ENCODE assay signal across 8 mouse cellular contexts in the genomic region with DNA sequence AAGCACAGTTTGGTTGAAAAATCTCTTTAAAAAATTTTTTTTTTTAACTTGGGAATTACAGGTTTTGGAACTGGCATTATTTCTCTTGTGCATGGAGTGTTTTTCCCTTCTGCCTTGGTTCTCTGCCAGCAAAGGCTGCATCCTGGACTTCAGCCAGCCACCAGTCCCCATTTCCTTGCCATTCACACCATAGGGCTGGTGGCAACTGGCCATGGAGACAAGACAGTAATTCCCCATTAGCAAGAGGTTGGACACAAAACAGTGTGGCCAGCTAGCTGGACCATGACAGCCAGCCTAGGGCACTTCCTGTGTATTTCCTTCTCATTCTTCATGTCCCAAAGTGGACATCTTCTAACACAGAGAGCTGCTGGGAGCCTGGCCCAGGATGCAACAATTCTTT. TPM values are rescaled to one million over a fixed set of nuclear protein-coding genes. Genes with fewer than 3 reads are reported as not detected.
DNase-seq lines count a peak whose midpoint lies in the region; ATAC-seq and TF ChIP-seq lines count a peak whose summit lies in the region.

No protein-coding gene starts in this region.

- no peak for TF ChIP-seq CTCF in liver, adult 2 months (IDR thresholded peaks at IDR 0.05; ENCODE audit: low read depth, low read length)

- H3K36me3 ChIP-seq in liver, adult 2 months (ENCODE audit: control insufficient read depth, insufficient read depth, low read length), result no peaks in the 10 kb centered on the region
- H3K36me3 ChIP-seq in liver, embryonic 11.5 days (ENCODE audit: control insufficient read depth, insufficient read depth, low read length), result no peaks in the 10 kb centered on the region
- H3K36me3 ChIP-seq in midbrain, embryonic 10.5 days, result peaks cover 4% of the 10 kb centered on the region; the same call in 1 of the 2 replicates
- no peaks in the 10 kb centered on the region for H3K36me3 ChIP-seq in intestine, embryonic 15.5 days

- no peaks in the 10 kb centered on the region for H3K79me2 ChIP-seq in liver, adult 2 months (ENCODE audit: control insufficient read depth, insufficient read depth, low read length)

- H3K9me3 ChIP-seq in liver, embryonic 11.5 days (ENCODE audit: control insufficient read depth, low read length), result no peaks in the 10 kb centered on the region
- no peaks in the 10 kb centered on the region for H3K9me3 ChIP-seq in midbrain, embryonic 10.5 days (replicated peaks)
- H3K9me3 ChIP-seq in intestine, embryonic 15.5 days, result no peaks in the 10 kb centered on the region

- no peaks in the 10 kb centered on the region for H3K27me3 ChIP-seq in liver, adult 2 months (ENCODE audit: control insufficient read depth, insufficient read depth, low read length)
- no peaks in the 10 kb centered on the region for H3K27me3 ChIP-seq in liver, embryonic 11.5 days (replicated peaks; ENCODE audit: control insufficient read depth, insufficient read depth, low read length)
- no peaks in the 10 kb centered on the region for H3K27me3 ChIP-seq in midbrain, embryonic 10.5 days (ENCODE audit: low read depth, poor library complexity, severe bottlenecking)
- H3K27me3 ChIP-seq in intestine, embryonic 15.5 days (replicated peaks), result no peaks in the 10 kb centered on the region

- H3K9ac ChIP-seq in liver, adult 2 months (ENCODE audit: low read depth, low read length), result no peak overlapping the region
- H3K9ac ChIP-seq in liver, embryonic 11.5 days (ENCODE audit: low read depth, low read length), result no peak overlapping the region
- no peak overlapping the region for H3K9ac ChIP-seq in intestine, embryonic 15.5 days

- no peak for ATAC-seq in liver, embryonic 11.5 days (replicated peaks; ENCODE audit: low FRiP score)
- ATAC-seq in intestine, embryonic 15.5 days, result no peak

- peak; percentile 28 for DNase-seq in liver, adult 2 months (ENCODE audit: extremely low read depth, low read depth, low spot score)
- no peak for DNase-seq in liver, embryonic 11.5 days (ENCODE audit: low spot score)
- peak; percentile 93 for DNase-seq in cerebellum, adult 11 months
- DNase-seq in frontal cortex, postnatal 36 days (ENCODE audit: low spot score in 2 of 2), result peak; percentile 58 to 59
- peak; percentile 24 to 76 for DNase-seq in layer of hippocampus, adult 8-10 months (ENCODE audit: low spot score in 2 of 2)
- no peak for DNase-seq in midbrain, embryonic 10.5 days (ENCODE audit: low spot score)
- DNase-seq in natural killer cell, adult 2 months (ENCODE audit: low spot score in 2 of 2), result no peak

- H3K4me3 ChIP-seq in liver, adult 2 months (ENCODE audit: insufficient read depth, low read depth, low read length), result no peak overlapping the region
- no peak overlapping the region for H3K4me3 ChIP-seq in liver, embryonic 11.5 days (ENCODE audit: low read depth, low read length)
- H3K4me3 ChIP-seq in midbrain, embryonic 10.5 days, result no peak overlapping the region
- no peak overlapping the region for H3K4me3 ChIP-seq in intestine, embryonic 15.5 days (replicated peaks)

- no peak overlapping the region for H3K27ac ChIP-seq in liver, adult 2 months (replicated peaks; ENCODE audit: insufficient read depth, low read depth, low read length)
- H3K27ac ChIP-seq in liver, embryonic 11.5 days (ENCODE audit: low read depth, low read length), result no peak overlapping the region
- H3K27ac ChIP-seq in midbrain, embryonic 10.5 days (replicated peaks), result peak overlapping the region; percentile 70; the same call in 1 of the 2 replicates
- no peak overlapping the region for H3K27ac ChIP-seq in intestine, embryonic 15.5 days

- no peak overlapping the region for H3K4me2 ChIP-seq in liver, embryonic 11.5 days
- no peak overlapping the region for H3K4me2 ChIP-seq in intestine, embryonic 15.5 days (replicated peaks)

- peaks cover 9% of the 10 kb centered on the region for H3K4me1 ChIP-seq in liver, adult 2 months (ENCODE audit: control insufficient read depth, insufficient read depth, low read length)
- peaks cover 4% of the 10 kb centered on the region; the same call in 1 of the 2 replicates for H3K4me1 ChIP-seq in liver, embryonic 11.5 days (replicated peaks; ENCODE audit: control insufficient read depth, insufficient read depth, low read length)
- H3K4me1 ChIP-seq in midbrain, embryonic 10.5 days, result peaks cover 62% of the 10 kb centered on the region
- H3K4me1 ChIP-seq in intestine, embryonic 15.5 days (replicated peaks), result peaks cover 5% of the 10 kb centered on the region; the same call in 1 of the 2 replicates

- TF ChIP-seq POLR2A in liver, adult 2 months (IDR thresholded peaks at IDR 0.05; ENCODE audit: extremely low read depth, insufficient read depth, low read length), result no peak

RNA-seq across cellular contexts. Expression of a gene that starts 53.4 kb away (rescaled TPM):
- 3.6 and 4.2 TPM in 2 replicates for total RNA-seq in liver, adult 2 months (2014; rRNA removed)
- 6.7 and 6.8 TPM in 2 replicates for polyA plus RNA-seq in liver, adult 2 months (2012; rRNA removed)
- 4.6 and 5.2 TPM in 2 replicates for polyA plus RNA-seq in liver, embryonic 11.5 days (2014; fragmentation: Nextera tagmentation; extraction: Ambion mirVana)
- total RNA-seq in layer of hippocampus, adult 8-10 months (2022), result 10 to 100 TPM; 13.5 to 15.6 (median 14.9) TPM
- polyA plus RNA-seq in midbrain, embryonic 10.5 days (2016; fragmentation: Nextera tagmentation; extraction: Ambion mirVana), result 11.1 and 12.1 TPM in 2 replicates
- polyA plus RNA-seq in intestine, embryonic 15.5 days (2015; fragmentation: Nextera tagmentation; extraction: Ambion mirVana), result 10.4 and 11.7 TPM in 2 replicates

Comparison
In these comparisons a context has a peak if more than half of its experiments do, and no peak if none do; other contexts are left out.
1. DNase-seq: peak in liver, adult 2 months (single experiment), cerebellum, adult 11 months (single experiment), frontal cortex, postnatal 36 days (2 of 2) and layer of hippocampus, adult 8-10 months (2 of 2); none in liver, embryonic 11.5 days (single experiment), midbrain, embryonic 10.5 days (single experiment) and natural killer cell, adult 2 months (0 of 2).